Mouse (Mus musculus) sigmoid colon, adult 10 weeks (tissue): ENCODE data around the gene Plscr3. TPM values are rescaled to one million over a fixed set of nuclear protein-coding genes. Genes with fewer than 3 reads are reported as not detected.

Experiments used
- polyA plus RNA-seq: library from polyadenylated mRNA; stranded (reverse); fragments of 350-450 nt; fragmentation: Illumina TruSeq; extraction: RNeasy Lipid Tissue Mini Kit (QIAGEN cat#74804); gene quantifications from one replicate; pipeline ENCODE4 v1.2.3, GENCODE M21; 2014; ENCODE audit warnings: low read depth, low replicate concordance

Plscr3 gene
- polyA plus RNA-seq: 0.98 TPM

GRCm38 (mm10) chr11:69846198-69846680 lies at the start of gene Plscr3:
Gene Plscr3, plus strand, starts transcription at chr11:69846376.

DNA sequence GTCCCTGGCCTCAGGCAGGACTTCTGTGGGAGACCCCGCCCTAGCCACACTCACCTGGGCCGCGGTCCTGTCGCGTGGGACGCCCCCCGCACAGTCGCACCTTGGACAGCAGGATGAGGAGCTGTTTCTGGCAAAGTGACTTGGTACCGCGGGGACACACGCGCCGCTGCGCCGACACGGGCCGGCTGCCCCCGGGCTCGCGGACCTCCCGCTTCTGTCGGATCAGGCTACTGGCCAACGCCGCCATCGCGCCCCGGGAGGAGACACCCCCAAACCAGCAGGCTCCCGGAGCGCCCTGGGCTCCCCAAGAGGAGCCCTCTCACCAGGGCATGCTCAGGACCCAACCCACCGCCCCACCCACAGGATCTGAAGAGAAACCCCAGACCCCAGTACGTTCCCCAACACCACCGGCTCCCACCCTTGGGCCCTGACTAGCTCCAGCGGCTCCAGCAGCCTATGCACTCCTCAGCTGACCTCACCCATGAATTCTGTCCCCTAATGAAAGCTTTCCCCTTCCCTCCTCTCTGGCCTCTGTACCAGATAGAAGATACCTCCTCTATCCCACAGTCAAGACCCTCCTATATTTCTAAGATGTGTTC lies 44.7 kb upstream of the Plscr3 start, which contains the start of gene Fgf11:
Fgf11 (minus strand) TSS at position 479 of the 599 bp plus-strand sequence.

DNA sequence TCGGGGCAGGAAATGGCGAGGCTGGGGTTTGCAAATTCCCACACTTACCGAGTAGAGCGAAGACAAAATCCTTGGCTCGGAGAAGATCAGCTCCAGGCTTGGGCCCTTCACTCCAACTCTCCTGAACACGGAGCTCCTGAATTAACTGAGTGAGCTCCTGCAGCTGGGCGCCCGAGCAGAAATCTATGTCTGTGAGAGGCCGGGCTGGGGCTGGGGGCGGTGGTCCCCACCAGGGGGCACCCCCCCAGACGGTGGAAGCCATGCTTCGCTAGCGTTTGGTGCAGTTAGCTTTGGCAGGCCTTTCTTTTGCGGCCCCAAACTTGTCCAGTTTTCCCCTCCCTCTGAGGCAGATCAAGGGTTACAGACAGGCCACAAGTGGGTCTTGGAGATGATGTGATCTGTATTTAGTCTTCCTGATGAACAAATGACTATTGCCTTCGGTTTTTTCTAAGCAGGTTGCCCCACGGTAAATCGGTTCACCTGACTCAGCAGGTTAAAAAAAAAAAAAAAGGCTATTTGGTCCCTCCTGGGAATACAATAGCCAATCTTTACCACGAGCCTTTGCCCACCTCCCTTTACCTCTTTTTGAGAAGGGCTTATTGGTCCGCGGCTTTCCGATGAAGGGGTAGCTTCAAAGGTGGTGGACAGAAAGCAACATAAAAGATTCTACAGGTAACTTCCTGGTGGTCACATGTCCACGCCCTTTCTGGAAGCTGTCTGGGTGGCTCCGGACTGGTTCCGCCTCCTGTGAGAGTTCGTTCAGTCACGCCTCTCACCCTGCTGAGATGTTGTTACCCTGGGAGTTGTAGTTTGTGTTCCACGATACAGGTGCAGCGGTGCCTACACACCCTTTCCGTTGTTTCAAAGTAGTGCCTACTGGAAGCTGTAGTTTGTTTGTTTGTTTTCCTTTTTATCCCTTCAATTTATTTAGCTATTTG lies 40.9 kb upstream of the Plscr3 start, which contains the start of gene Tmem102:
Tmem102 (minus strand) TSS at position 653 of the 938 bp plus-strand sequence.

GRCm38 (mm10) chr11:69815155-69815554 lies 31.0 kb upstream of the Plscr3 start, which contains the start of gene Gm39566:
Gene Gm39566, minus strand, starts transcription at chr11:69815298.

GRCm38 (mm10) chr11:69818365-69818764 lies 27.8 kb upstream of the Plscr3 start, which contains the start of gene Spem2:
Gene Spem2, minus strand, starts transcription at chr11:69818465.

GRCm38 (mm10) chr11:69822080-69822479 lies 24.1 kb upstream of the Plscr3 start, which contains the start of gene Spem1:
Gene Spem1, minus strand, starts transcription at chr11:69822180.

DNA sequence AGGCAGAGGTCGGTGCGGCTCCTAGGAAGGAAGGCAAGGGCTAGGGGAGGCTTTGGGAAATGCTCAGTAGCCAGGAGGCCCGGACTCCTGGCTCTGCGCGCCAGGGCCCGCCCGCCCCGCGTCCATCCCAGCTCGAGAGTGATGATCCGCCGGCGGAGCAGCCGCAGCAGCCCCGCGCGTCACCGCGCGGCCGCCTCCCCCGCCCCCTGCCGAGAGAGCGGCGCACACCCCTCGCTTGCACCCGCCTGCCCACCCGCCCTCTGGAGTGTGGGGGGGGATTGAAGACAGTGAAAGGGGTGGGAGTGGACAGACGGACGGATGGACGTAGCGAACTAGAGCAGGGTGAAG lies 8.6 kb upstream of the Plscr3 start, which contains the start of gene Nlgn2:
Nlgn2 (minus strand) TSS at position 181 of the 348 bp plus-strand sequence.

GRCm38 (mm10) chr11:69837952-69838713 lies 8.0 kb upstream of the Plscr3 start, which contains the start of gene Tmem256:
Gene Tmem256, plus strand, starts transcription at chr11:69838514.

DNA sequence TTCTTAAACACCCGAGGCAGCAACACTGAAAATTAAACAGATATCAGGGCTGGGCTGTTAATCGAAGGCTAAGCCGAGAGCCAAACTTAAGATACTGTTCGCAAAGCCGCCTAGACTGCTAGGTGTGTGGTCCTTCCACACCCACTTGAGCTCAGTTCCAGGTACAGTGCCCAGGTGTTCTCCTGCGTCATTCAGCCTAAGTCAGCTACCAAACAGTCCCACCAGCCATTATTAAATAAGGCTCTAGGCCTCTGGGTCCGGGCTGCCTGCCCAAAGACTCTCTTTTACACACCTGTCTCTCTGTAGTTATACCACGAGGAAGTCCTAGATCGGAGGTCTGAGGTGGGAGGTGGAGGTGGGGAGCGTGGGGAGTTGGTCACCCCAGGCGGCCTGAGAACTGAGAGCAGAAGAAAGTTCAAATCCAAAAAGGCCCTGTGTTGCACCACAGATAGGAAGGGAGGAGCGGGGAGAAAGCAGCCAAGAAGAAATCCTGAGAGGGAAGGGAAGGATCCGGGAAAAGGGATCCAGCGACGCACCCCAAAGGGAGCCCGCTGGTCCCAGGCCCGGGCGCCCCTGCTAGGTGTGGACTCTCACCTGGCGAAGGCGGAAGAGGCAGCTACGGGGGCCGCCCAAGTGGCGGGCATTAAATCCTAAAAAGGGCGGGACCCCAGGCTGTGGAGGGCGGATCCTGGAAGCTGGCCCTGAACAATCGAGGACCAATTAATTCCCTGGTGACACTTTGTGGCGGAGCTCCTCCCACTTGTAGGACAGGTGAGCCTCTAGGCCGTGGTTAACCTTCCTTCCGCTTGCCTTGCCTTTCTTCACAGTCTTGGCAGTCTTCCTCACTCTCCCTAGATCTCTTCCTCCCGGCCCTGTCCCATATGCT lies 12.2 kb downstream of the Plscr3 start, which contains the start of gene Tnk1:
Tnk1 (minus strand) TSS at position 618 of the 886 bp plus-strand sequence.

DNA sequence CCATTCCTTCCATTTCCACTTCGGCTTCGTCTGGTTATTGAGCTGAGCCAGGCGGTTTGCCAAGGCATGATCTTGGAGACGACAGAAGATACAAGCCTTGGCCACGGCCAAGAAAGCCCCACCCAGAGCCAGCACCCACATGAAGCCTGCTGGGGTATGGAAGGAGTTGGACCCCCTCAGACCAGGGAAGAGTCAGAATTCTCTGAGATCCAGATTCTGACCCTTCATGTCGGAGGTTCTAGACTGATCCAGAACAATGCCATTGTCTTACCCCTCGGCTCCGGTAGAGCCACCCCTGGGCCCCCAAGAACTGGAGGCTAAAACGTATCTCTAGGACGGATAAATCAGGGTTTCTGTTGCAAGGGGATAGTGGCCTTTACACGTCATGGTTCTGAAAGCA lies 31.7 kb downstream of the Plscr3 start, which contains the start of gene Tmem95:
Tmem95 (minus strand) TSS at position 141 of the 400 bp plus-strand sequence.

DNA sequence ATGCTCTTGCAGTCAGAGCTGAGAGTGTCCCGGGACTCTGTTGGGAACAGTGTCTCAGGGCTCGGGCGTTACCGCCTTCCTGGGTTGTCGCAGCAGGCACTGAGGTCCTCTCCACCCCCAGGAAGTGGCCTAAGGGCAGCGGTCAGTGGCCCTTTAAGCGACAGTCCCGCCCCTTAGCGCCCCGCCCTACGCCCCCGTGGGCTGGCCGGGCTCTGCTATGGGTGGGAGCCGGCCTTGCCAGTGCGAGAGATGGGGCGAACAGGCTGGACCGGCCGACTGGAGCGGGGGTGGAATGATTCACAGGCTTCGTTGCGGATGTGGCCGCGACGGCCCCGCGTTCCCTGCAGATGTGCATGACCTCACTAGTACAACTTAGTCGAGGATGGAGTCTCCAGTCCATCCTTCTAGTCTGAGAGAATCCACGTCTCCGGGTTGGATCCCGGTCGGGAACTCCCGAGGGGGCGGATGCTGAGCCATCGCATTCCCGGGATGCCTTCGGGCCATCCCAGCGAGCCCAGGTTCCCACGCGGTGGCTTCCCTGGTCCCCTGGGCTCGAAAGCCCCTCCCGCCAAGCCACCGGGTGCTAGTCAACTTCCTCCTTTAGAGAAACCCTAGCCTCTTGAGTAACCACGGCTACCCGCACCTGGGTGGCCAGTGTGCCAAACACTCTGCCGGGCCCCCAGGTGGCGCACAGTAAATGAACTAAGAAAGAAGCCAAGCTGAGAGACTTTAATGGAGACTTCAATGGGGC lies 34.9 kb downstream of the Plscr3 start, which contains the start of gene Kctd11:
Kctd11 (minus strand) TSS at position 554 of the 751 bp plus-strand sequence.

GRCm38 (mm10) chr11:69895291-69895690 lies 49.1 kb downstream of the Plscr3 start, which contains the start of gene Acap1:
Gene Acap1, minus strand, starts transcription at chr11:69895539.

GRCm38 (mm10) chr11:69900471-69901405 lies 54.6 kb downstream of the Plscr3 start, which contains the start of the genes 2810408A11Rik and Neurl4:
Gene 2810408A11Rik, minus strand, starts transcription at chr11:69900987.
Gene Neurl4, plus strand, starts transcription at chr11:69901072.

Other genes with a start within 250 kb of the Plscr3 start
- 6.9 TPM for gene Atp1b2, start 240.4 kb upstream of the Plscr3 start, polyA plus RNA-seq
- gene Shbg, start 228.5 kb upstream of the Plscr3 start, polyA plus RNA-seq: not detected
- gene Sat2, start 224.4 kb upstream of the Plscr3 start, polyA plus RNA-seq: 1.7 TPM
- 12.4 TPM for gene Fxr2, start 213.4 kb upstream of the Plscr3 start, polyA plus RNA-seq
- not detected for gene Sox15, start 191.1 kb upstream of the Plscr3 start, polyA plus RNA-seq
- gene Mpdu1, start 183.7 kb upstream of the Plscr3 start, polyA plus RNA-seq: 20.3 TPM
- gene Cd68, start 180.2 kb upstream of the Plscr3 start, polyA plus RNA-seq: 2.6 TPM
- 463 TPM for gene Eif4a1, start 174.0 kb upstream of the Plscr3 start, polyA plus RNA-seq
- gene Senp3, start 164.3 kb upstream of the Plscr3 start, polyA plus RNA-seq: 129 TPM
- 38.2 TPM for gene Tnfsf13, start 160.6 kb upstream of the Plscr3 start, polyA plus RNA-seq
- gene Tnfsf12, start 150.5 kb upstream of the Plscr3 start, polyA plus RNA-seq: 1.6 TPM
- gene Tnfsfm13, start 150.3 kb upstream of the Plscr3 start, polyA plus RNA-seq: 8.2 TPM
- gene Polr2a, start 87.7 kb upstream of the Plscr3 start, polyA plus RNA-seq: 25.7 TPM
- not detected for gene Slc35g3, start 84.4 kb upstream of the Plscr3 start, polyA plus RNA-seq
- 17.7 TPM for gene Zbtb4, start 80.5 kb upstream of the Plscr3 start, polyA plus RNA-seq
- 4.0 TPM for gene Chrnb1, start 50.4 kb upstream of the Plscr3 start, polyA plus RNA-seq
- 9.5 TPM for gene Fgf11, start 44.5 kb upstream of the Plscr3 start, polyA plus RNA-seq
- 11.7 TPM for gene Tmem102, start 40.8 kb upstream of the Plscr3 start, polyA plus RNA-seq
- gene Gm39566, start 31.1 kb upstream of the Plscr3 start, polyA plus RNA-seq: not detected
- not detected for gene Spem2, start 27.9 kb upstream of the Plscr3 start, polyA plus RNA-seq
- gene Spem1, start 24.2 kb upstream of the Plscr3 start, polyA plus RNA-seq: not detected
- 0.88 TPM for gene Nlgn2, start 8.6 kb upstream of the Plscr3 start, polyA plus RNA-seq
- 18.5 TPM for gene Tmem256, start 7.9 kb upstream of the Plscr3 start, polyA plus RNA-seq
- gene Tnk1, start 12.4 kb downstream of the Plscr3 start, polyA plus RNA-seq: 5.4 TPM
- not detected for gene Tmem95, start 31.6 kb downstream of the Plscr3 start, polyA plus RNA-seq
- gene Kctd11, start 35.0 kb downstream of the Plscr3 start, polyA plus RNA-seq: 2.9 TPM
- 0.57 TPM for gene Acap1, start 49.2 kb downstream of the Plscr3 start, polyA plus RNA-seq
- gene 2810408A11Rik, start 54.6 kb downstream of the Plscr3 start, polyA plus RNA-seq: 3.7 TPM
- 2.6 TPM for gene Neurl4, start 54.7 kb downstream of the Plscr3 start, polyA plus RNA-seq
- 18.3 TPM for gene Gps2, start 67.5 kb downstream of the Plscr3 start, polyA plus RNA-seq
- gene Eif5a, start 75.6 kb downstream of the Plscr3 start, polyA plus RNA-seq: 144 TPM
- gene Ybx2, start 89.4 kb downstream of the Plscr3 start, polyA plus RNA-seq: 22.3 TPM
- 0.98 TPM for gene Slc2a4, start 101.8 kb downstream of the Plscr3 start, polyA plus RNA-seq
- 214 TPM for gene Cldn7, start 118.4 kb downstream of the Plscr3 start, polyA plus RNA-seq
- 55.0 TPM for gene Ctdnep1, start 134.8 kb downstream of the Plscr3 start, polyA plus RNA-seq
- 5.0 TPM for gene Elp5, start 136.1 kb downstream of the Plscr3 start, polyA plus RNA-seq
- 508 TPM for gene Gabarap, start 144.8 kb downstream of the Plscr3 start, polyA plus RNA-seq
- gene Phf23, start 149.4 kb downstream of the Plscr3 start, polyA plus RNA-seq: 22.4 TPM
- 0.63 TPM for gene Dvl2, start 154.2 kb downstream of the Plscr3 start, polyA plus RNA-seq
- gene Acadvl, start 169.0 kb downstream of the Plscr3 start, polyA plus RNA-seq: 9.9 TPM
- 1.0 TPM for gene Dlg4, start 170.6 kb downstream of the Plscr3 start, polyA plus RNA-seq
- gene Asgr1, start 207.7 kb downstream of the Plscr3 start, polyA plus RNA-seq: not detected
- gene Asgr2, start 246.3 kb downstream of the Plscr3 start, polyA plus RNA-seq: not detected